Mouse (Mus musculus) myocyte (in vitro differentiated cells): ENCODE measurements around the gene Cdc42bpb. TPM values are rescaled to one million over a fixed set of nuclear protein-coding genes. Genes with fewer than 3 reads are reported as not detected.

Experiments used
- H3K27me3 ChIP-seq: one replicate; pipeline ENCODE4 v1.6.1; 2011; ENCODE audit not compliant: control insufficient read depth, insufficient read depth, insufficient read length
- H3K36me3 ChIP-seq: one replicate; pipeline ENCODE4 v1.6.1; 2011; ENCODE audit not compliant: control insufficient read depth, insufficient read depth
- H3K4me2 ChIP-seq: one replicate; pipeline ENCODE4 v1.6.1; 2011; ENCODE audit warnings: low read depth, control low read depth
- H3K4me3 ChIP-seq: one replicate; pipeline ENCODE4 v1.5.1; 2011; ENCODE audit warnings: mild to moderate bottlenecking, control low read depth, moderate library complexity
- H3K79me2 ChIP-seq: one replicate; pipeline ENCODE4 v1.6.1; 2011; ENCODE audit not compliant: control insufficient read depth, insufficient read depth
- H3ac ChIP-seq: one replicate; pipeline ENCODE4 v1.6.1; 2011; ENCODE audit not compliant: control insufficient read depth, insufficient read length
- CEBPB ChIP-seq: IDR thresholded peaks from 2 replicates; pipeline ENCODE4 v1.6.1; 2011; ENCODE audit warnings: mild to moderate bottlenecking, moderate library complexity; ENCODE audit not compliant: poor library complexity, insufficient read depth, severe bottlenecking
- E2F4 ChIP-seq: IDR thresholded peaks from one replicate; pipeline ENCODE4 v1.6.1; 2011; ENCODE audit warnings: mild to moderate bottlenecking, control low read depth, moderate library complexity; ENCODE audit not compliant: insufficient read depth
- MAX ChIP-seq: IDR thresholded peaks from one replicate; pipeline ENCODE4 v1.6.1; 2011; ENCODE audit warnings: low read depth, mild to moderate bottlenecking, control low read depth
- MYOD1 ChIP-seq, 3 experiments: IDR thresholded peaks; one replicate each; pipeline ENCODE4 v1.6.1; 2011; ENCODE audit warnings: control low read depth in 2 of 3, low read depth in 2 of 3, mild to moderate bottlenecking in 2 of 3, moderate library complexity in 1 of 3; ENCODE audit not compliant: insufficient read length in 2 of 3, control insufficient read depth in 1 of 3
- MYOG ChIP-seq, 3 experiments: IDR thresholded peaks; one replicate each; pipeline ENCODE4 v1.6.1; 2011; ENCODE audit warnings: control low read depth in 2 of 3, low read depth in 2 of 3, mild to moderate bottlenecking in 2 of 3; ENCODE audit not compliant: insufficient read length in 2 of 3, control insufficient read depth in 1 of 3, insufficient read depth in 1 of 3
- POLR2A ChIP-seq: IDR thresholded peaks from one replicate; pipeline ENCODE4 v1.6.1; 2011; ENCODE audit warnings: low read depth, mild to moderate bottlenecking, control low read depth, moderate library complexity; ENCODE audit not compliant: insufficient read length
- POLR2AphosphoS2 ChIP-seq: IDR thresholded peaks from one replicate; pipeline ENCODE4 v1.6.1; 2011; ENCODE audit warnings: low read depth, control low read depth; ENCODE audit not compliant: insufficient read length
- REST ChIP-seq: IDR thresholded peaks from one replicate; pipeline ENCODE4 v1.6.1; 2011; ENCODE audit warnings: mild to moderate bottlenecking, control low read depth, moderate library complexity; ENCODE audit not compliant: insufficient read depth, insufficient read length
- SRF ChIP-seq: IDR thresholded peaks from one replicate; pipeline ENCODE4 v1.6.1; 2011; ENCODE audit warnings: low read depth; ENCODE audit not compliant: control insufficient read depth, insufficient read length
- TCF12 ChIP-seq: IDR thresholded peaks from one replicate; pipeline ENCODE4 v1.6.1; 2011; ENCODE audit warnings: mild to moderate bottlenecking, control low read depth; ENCODE audit not compliant: poor library complexity, insufficient read depth, severe bottlenecking
- TCF3 ChIP-seq: IDR thresholded peaks from one replicate; pipeline ENCODE4 v1.6.1; 2011; ENCODE audit warnings: low read depth, control low read depth; ENCODE audit not compliant: insufficient read length
- USF1 ChIP-seq: IDR thresholded peaks from one replicate; pipeline ENCODE4 v1.6.1; 2011; ENCODE audit warnings: low read depth, mild to moderate bottlenecking, control low read depth, moderate library complexity
- polyA plus RNA-seq: library from polyadenylated mRNA; unstranded; fragments of >200 nt; fragmentation: generic; extraction: Trizol; gene quantifications from one replicate; pipeline ENCODE4 v1.2.1, GENCODE M21; 2012; ENCODE audit warnings: missing spikeins

The Cdc42bpb gene
- polyA plus RNA-seq, result 43.2 TPM

DNA sequence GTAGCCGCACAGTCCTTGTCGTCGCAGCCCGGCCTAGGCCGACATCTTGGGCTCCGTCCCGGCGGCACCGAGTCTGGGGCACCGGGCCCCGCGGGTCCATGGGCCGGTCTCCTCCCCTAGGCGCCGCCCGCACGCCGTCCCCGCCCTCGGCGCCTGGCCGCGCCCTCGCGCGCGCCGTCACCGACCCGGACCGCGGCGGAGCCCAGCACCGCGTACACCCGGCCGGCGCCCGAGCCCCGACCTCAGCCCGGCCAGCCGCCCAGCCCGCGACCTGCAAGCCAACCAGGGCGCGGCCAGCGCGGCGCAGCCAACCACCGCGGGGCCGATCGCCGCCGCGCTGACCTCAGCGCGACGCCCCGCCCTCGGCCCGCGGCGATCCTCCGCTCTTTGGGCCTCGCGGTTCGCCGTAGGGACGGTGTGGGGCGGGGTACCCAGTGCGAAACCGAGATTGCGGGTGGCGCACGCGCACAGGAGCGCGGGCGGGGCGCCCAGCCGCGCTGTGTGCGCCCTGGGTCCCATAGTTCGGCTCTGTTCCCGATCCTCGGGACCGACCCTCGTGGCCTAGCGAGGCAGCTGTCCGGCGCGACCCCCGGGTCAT, at the start of gene Cdc42bpb:
Gene Cdc42bpb (minus strand): TSS at position 343 of the 598 bp plus-strand sequence.
- H3K4me2 ChIP-seq, result peak within 1 kb of the TSS; percentile 86
- H3K4me3 ChIP-seq, result peak within 1 kb of the TSS; percentile 79
- no peaks in the 10 kb centered on the region for H3K27me3 ChIP-seq
- TF ChIP-seq POLR2AphosphoS2, result peak; percentile 86
- peak; percentile 83 for TF ChIP-seq POLR2A
- no peak for TF ChIP-seq MYOG (IDR thresholded peaks at IDR 0.05; ENCODE audit: control insufficient read depth in 1 of 3, insufficient read depth in 1 of 3, insufficient read length in 2 of 3, low read depth in 2 of 3)
- TF ChIP-seq MYOD1 (IDR thresholded peaks at IDR 0.05; ENCODE audit: control insufficient read depth in 1 of 3, insufficient read length in 2 of 3, low read depth in 2 of 3), result no peak
- no peak for TF ChIP-seq USF1
- no peak for TF ChIP-seq TCF12
- peak; percentile 8 for TF ChIP-seq SRF
- TF ChIP-seq MAX, result no peak
- no peak for TF ChIP-seq TCF3
- TF ChIP-seq E2F4, result no peak
- no peak for TF ChIP-seq CEBPB
- no peak for TF ChIP-seq REST
- H3K36me3 ChIP-seq, result no peaks in the 10 kb centered on the region
- peak within 1 kb of the TSS; percentile 84 for H3ac ChIP-seq
- peaks cover 43% of the 10 kb centered on the region for H3K79me2 ChIP-seq

DNA sequence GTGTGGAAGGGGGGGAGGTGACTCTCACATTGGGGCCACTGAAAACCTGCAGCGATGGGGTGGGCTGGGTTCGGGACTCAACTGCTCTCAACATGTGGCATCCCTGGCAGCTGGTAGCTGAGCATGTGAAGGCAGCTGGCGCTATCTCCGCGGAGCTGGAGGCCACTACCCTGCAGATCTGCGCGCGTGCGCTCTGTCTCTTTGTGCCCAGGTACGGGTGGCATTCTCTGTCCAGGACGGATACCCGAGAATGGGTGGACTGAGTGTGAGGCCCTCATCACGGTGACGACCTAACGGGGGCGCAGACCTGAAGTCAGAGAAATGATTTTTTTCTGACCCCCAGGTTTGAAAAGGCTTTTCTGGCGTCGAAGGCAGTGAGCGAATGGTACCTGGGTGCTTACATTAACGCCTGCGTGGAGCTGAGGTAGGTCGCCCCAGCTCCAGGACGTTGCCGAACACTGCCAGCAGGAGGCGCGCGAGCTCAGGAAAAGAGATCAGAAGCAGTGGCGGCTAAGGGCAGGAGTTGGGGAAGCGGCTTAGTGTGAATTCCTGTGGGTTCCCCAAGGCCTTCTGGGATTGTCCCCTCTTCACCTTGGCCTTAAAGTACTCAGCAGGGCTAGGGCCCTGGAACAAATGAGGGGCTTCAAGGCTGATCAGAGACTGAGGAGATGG, 48.4 kb upstream of the Cdc42bpb start:
- TF ChIP-seq CEBPB, result no peak
- TF ChIP-seq SRF, result peak; percentile 31
- TF ChIP-seq POLR2A, result no peak
- TF ChIP-seq MYOG (IDR thresholded peaks at IDR 0.05; ENCODE audit: control insufficient read depth in 1 of 3, insufficient read depth in 1 of 3, insufficient read length in 2 of 3, low read depth in 2 of 3), result no peak
- TF ChIP-seq TCF3, result no peak
- no peak for TF ChIP-seq E2F4
- no peak for TF ChIP-seq POLR2AphosphoS2
- peak overlapping the region; percentile 78 for H3K4me2 ChIP-seq
- no peaks in the 10 kb centered on the region for H3K79me2 ChIP-seq
- H3ac ChIP-seq, result no peak overlapping the region
- no peaks in the 10 kb centered on the region for H3K36me3 ChIP-seq
- no peaks in the 10 kb centered on the region for H3K27me3 ChIP-seq
- no peak overlapping the region for H3K4me3 ChIP-seq

DNA sequence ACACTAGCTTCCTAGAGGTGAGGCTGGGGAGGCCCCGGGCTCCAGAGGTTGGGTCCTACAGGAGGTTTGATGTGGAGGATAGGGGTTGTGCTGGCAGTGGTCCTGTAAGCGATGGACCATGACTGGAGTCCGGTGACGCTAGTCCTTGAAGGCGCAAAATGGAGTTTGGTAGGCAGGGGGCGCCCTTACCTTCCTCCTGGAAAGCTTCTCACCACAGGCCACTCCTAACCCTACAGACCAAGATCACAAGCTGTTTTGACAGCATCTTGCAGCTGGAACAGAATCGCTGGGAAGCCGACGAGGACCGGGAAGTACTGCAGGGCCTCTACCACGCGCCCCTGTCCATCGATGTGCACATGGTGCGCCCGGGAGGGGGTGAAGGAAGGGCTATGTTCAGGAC, 47.7 kb upstream of the Cdc42bpb start:
- Histone ChIP-seq H3ac (no peak overlapping the region), H3K4me3 (no peak overlapping the region), H3K4me2 (peak overlapping the region; percentile 78), H3K27me3 (no peaks in the 10 kb centered on the region), H3K36me3 (no peaks in the 10 kb centered on the region), H3K79me2 (no peaks in the 10 kb centered on the region)
- TF ChIP-seq SRF, result no peak
- TF ChIP-seq USF1, result no peak
- TF ChIP-seq MYOD1 (IDR thresholded peaks at IDR 0.05; ENCODE audit: control insufficient read depth in 1 of 3, insufficient read length in 2 of 3, low read depth in 2 of 3), result no peak
- no peak for TF ChIP-seq MYOG (IDR thresholded peaks at IDR 0.05; ENCODE audit: control insufficient read depth in 1 of 3, insufficient read depth in 1 of 3, insufficient read length in 2 of 3, low read depth in 2 of 3)
- TF ChIP-seq CEBPB, result no peak

DNA sequence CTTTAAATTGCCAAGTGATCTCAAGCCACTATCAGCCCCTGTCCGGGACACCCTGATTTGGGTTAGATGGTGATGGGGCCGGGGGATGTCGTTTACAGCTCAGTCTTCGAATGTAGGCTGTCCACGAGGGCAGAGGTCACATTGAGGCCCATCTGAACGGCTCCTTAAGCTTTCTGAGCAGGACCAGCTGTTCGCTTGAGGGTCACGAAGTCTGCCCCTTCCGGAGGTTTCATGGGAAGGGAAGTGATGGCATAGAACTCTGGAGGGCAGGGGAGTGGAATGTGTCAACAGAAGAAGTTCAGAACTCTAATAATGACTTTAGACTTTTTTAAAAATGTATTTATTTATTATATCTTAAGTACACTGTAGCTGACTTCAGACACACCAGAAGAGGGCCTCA, 47.0 kb upstream of the Cdc42bpb start:
- no peaks in the 10 kb centered on the region for H3K27me3 ChIP-seq
- no peak overlapping the region for H3ac ChIP-seq
- no peaks in the 10 kb centered on the region for H3K36me3 ChIP-seq
- no peak overlapping the region for H3K4me2 ChIP-seq
- no peaks in the 10 kb centered on the region for H3K79me2 ChIP-seq
- TF ChIP-seq SRF (no peak), POLR2A (no peak), USF1 (no peak), POLR2AphosphoS2 (no peak), MYOD1 (IDR thresholded peaks at IDR 0.05; ENCODE audit: control insufficient read depth in 1 of 3, insufficient read length in 2 of 3, low read depth in 2 of 3) (no peak), CEBPB (no peak), MYOG (IDR thresholded peaks at IDR 0.05; ENCODE audit: control insufficient read depth in 1 of 3, insufficient read depth in 1 of 3, insufficient read length in 2 of 3, low read depth in 2 of 3) (no peak), E2F4 (no peak), TCF12 (no peak), REST (no peak), TCF3 (no peak), MAX (no peak)
- H3K4me3 ChIP-seq, result no peak overlapping the region

DNA sequence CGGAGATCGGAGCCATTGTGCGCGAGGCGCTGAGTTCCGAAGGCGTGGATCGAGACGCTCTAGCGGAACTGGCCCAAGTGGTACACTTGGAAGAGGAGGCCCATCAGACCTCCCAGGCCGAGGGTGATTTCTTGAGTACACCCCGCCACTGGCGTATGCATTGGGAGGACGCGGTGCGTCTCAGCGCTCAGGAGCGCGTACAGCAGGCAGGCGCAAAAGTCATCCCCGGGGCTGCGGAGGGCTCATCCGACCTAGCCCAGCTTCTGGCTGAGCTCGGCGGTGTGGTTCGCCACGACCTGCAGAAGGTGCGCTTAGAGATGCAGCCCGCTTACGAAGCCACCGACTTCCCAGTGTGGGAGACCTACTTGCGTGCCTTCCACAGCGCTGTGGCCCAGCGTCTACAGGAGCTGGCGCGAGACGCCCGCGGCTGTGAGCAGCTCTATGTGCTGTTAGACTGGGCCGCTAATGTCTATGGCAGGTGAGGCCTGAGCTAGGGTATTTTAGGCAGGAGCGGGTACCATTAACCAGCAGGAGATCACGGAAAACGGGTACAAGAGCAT, 46.1 kb upstream of the Cdc42bpb start:
- H3K27me3 ChIP-seq, result no peaks in the 10 kb centered on the region
- H3K36me3 ChIP-seq, result no peaks in the 10 kb centered on the region
- TF ChIP-seq MYOD1 (IDR thresholded peaks at IDR 0.05; ENCODE audit: control insufficient read depth in 1 of 3, insufficient read length in 2 of 3, low read depth in 2 of 3), result no peak
- TF ChIP-seq SRF, result no peak
- TF ChIP-seq POLR2A, result no peak
- no peak for TF ChIP-seq TCF12
- TF ChIP-seq E2F4, result no peak
- TF ChIP-seq TCF3, result no peak
- TF ChIP-seq MYOG (IDR thresholded peaks at IDR 0.05; ENCODE audit: control insufficient read depth in 1 of 3, insufficient read depth in 1 of 3, insufficient read length in 2 of 3, low read depth in 2 of 3), result no peak
- TF ChIP-seq POLR2AphosphoS2, result no peak
- no peak for TF ChIP-seq REST
- H3K79me2 ChIP-seq, result no peaks in the 10 kb centered on the region
- no peak overlapping the region for H3K4me3 ChIP-seq
- H3K4me2 ChIP-seq, result no peak overlapping the region
- H3ac ChIP-seq, result no peak overlapping the region
